Mouse (Mus musculus) heart, embryonic 13.5 days (tissue): ENCODE results near the gene Samsn1. TPM values are rescaled to one million over a fixed set of nuclear protein-coding genes. Genes with fewer than 3 reads are reported as not detected.

Experiments
- ATAC-seq: fragments of 200-750 bp; cut with Nextera tagmentation; 2 replicates; pipeline ENCODE4 v1.8.0; 2017; ENCODE audit warnings: moderate TSS enrichment; ENCODE audit not compliant: insufficient number of reproducible peaks, low FRiP score, low TSS enrichment; ENCODE audit errors: extremely low read depth
- H3K27ac ChIP-seq: fragments of 300-500 bp; sonication (generic); replicated peaks from 2 replicates; pipeline ENCODE4 v1.5.1; 2015; ENCODE audit warnings: moderate library complexity, mild to moderate bottlenecking, inconsistent platforms
- H3K27me3 ChIP-seq: fragments of 300-500 bp; sonication (generic); replicated peaks from 2 replicates; pipeline ENCODE4 v1.6.1; 2015; ENCODE audit warnings: mild to moderate bottlenecking, inconsistent platforms
- H3K36me3 ChIP-seq: fragments of 300-500 bp; sonication (generic); 2 replicates; pipeline ENCODE4 v1.6.1; 2015; ENCODE audit warnings: mild to moderate bottlenecking, inconsistent platforms
- H3K4me1 ChIP-seq: fragments of 300-500 bp; sonication (generic); 2 replicates; pipeline ENCODE4 v1.6.1; 2015; ENCODE audit warnings: inconsistent platforms
- H3K4me2 ChIP-seq: fragments of 300-500 bp; sonication (generic); 2 replicates; pipeline ENCODE4 v1.6.1; 2015; ENCODE audit warnings: inconsistent platforms, mild to moderate bottlenecking, moderate library complexity
- H3K4me3 ChIP-seq: fragments of 300-500 bp; sonication (generic); 2 replicates; pipeline ENCODE4 v1.5.1; 2015; ENCODE audit warnings: moderate library complexity, mild to moderate bottlenecking, inconsistent platforms
- H3K9ac ChIP-seq: fragments of 300-500 bp; sonication (generic); 2 replicates; pipeline ENCODE4 v1.6.1; 2015; ENCODE audit warnings: inconsistent platforms, mild to moderate bottlenecking, moderate library complexity
- H3K9me3 ChIP-seq: fragments of 300-500 bp; sonication (generic); 2 replicates; pipeline ENCODE4 v1.6.1; 2016; ENCODE audit warnings: inconsistent platforms
- WGBS: fragments of 180-500 bp; shearing (Covaris S2); methylation state at CpG from one replicate; pipeline ENCODE4 v1.1.7; 2015; ENCODE audit warnings: mixed read lengths; 5-methylcytosine and 5-hydroxymethylcytosine counted together
- polyA plus RNA-seq: library from polyadenylated mRNA; unstranded; fragments of >200 nt; fragmentation: Nextera tagmentation; extraction: Ambion mirVana; gene quantifications from 2 replicates; pipeline ENCODE4 v1.2.1, GENCODE M21; 2015

Samsn1 gene
- polyA plus RNA-seq, 1 experiment from 2014 or later: 2.1 TPM

- H3K4me2 ChIP-seq: no peak overlapping the region
- no peaks in the 10 kb centered on the region for H3K27me3 ChIP-seq
- WGBS: 63% methylated on average over 2 of the region's 2 CpGs
- no peaks in the 10 kb centered on the region for H3K36me3 ChIP-seq
- no peak overlapping the region for H3K27ac ChIP-seq
- no peak overlapping the region for H3K9ac ChIP-seq
- no peak overlapping the region for H3K4me3 ChIP-seq
- H3K4me1 ChIP-seq: peaks cover 13% of the 10 kb centered on the region
- no peaks in the 10 kb centered on the region for H3K9me3 ChIP-seq
- ATAC-seq: no peak
These were observed 147.6 kb downstream of the Samsn1 start for GRCm38 (mm10) chr16:75874508-75874907.

GRCm38 (mm10) chr16:75872241-75872640 lies 149.8 kb downstream of the Samsn1 start:
- peaks cover 14% of the 10 kb centered on the region for H3K4me1 ChIP-seq
- WGBS: 82% methylated on average over 8 of the region's 8 CpGs
- H3K27ac ChIP-seq: no peak overlapping the region
- no peak overlapping the region for H3K9ac ChIP-seq
- H3K27me3 ChIP-seq: no peaks in the 10 kb centered on the region
- no peaks in the 10 kb centered on the region for H3K9me3 ChIP-seq
- no peaks in the 10 kb centered on the region for H3K36me3 ChIP-seq
- no peak overlapping the region for H3K4me3 ChIP-seq
- no peak overlapping the region for H3K4me2 ChIP-seq
- no peak for ATAC-seq

GRCm38 (mm10) chr16:75867400-75867799 lies 154.7 kb downstream of the Samsn1 start:
- no peaks in the 10 kb centered on the region for H3K27me3 ChIP-seq
- H3K36me3 ChIP-seq: no peaks in the 10 kb centered on the region
- ATAC-seq: no peak
- H3K9me3 ChIP-seq: no peaks in the 10 kb centered on the region
- no peak overlapping the region for H3K4me2 ChIP-seq
- no peak overlapping the region for H3K4me3 ChIP-seq
- H3K4me1 ChIP-seq: peaks cover 7% of the 10 kb centered on the region; the same call in 1 of the 2 replicates
- H3K9ac ChIP-seq: no peak overlapping the region
- WGBS: 64% methylated on average over 6 of the region's 6 CpGs
- no peak overlapping the region for H3K27ac ChIP-seq

GRCm38 (mm10) chr16:75865505-75865904 lies 156.6 kb downstream of the Samsn1 start:
- WGBS: 73% methylated on average over 6 of the region's 6 CpGs
- no peak overlapping the region for H3K9ac ChIP-seq
- no peak overlapping the region for H3K4me2 ChIP-seq
- ATAC-seq: no peak
- H3K4me3 ChIP-seq: no peak overlapping the region
- peaks cover 10% of the 10 kb centered on the region; the same call in 1 of the 2 replicates for H3K4me1 ChIP-seq
- no peaks in the 10 kb centered on the region for H3K9me3 ChIP-seq
- no peaks in the 10 kb centered on the region for H3K27me3 ChIP-seq
- no peak overlapping the region for H3K27ac ChIP-seq
- H3K36me3 ChIP-seq: no peaks in the 10 kb centered on the region

DNA sequence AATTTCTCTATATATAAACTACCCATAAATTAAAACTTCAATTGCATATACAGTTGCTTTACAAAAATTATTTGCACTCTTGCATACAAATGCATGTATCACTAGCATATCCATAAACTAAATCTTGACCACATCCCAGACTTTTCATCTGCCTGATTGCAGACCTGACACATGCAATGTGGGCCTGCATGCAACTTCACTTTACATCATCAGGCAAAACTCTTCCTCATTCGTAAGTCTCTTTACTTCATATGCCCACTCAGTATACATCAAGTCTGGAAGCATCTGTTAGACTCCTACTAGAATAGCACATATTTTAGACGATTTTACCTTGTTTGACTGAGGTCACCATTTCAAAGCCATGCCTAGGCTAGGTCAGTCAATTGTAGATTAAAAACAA lies 157.4 kb downstream of the Samsn1 start:
- Histone ChIP-seq H3K4me3 (no peak overlapping the region), H3K27me3 (no peaks in the 10 kb centered on the region)

GRCm38 (mm10) chr16:75856343-75856742 lies 165.7 kb downstream of the Samsn1 start:
- 76% methylated on average over 2 of the region's 2 CpGs for WGBS
- Histone ChIP-seq H3K4me3 (no peak overlapping the region), H3K27me3 (no peaks in the 10 kb centered on the region), H3K27ac (no peak overlapping the region), H3K9me3 (no peaks in the 10 kb centered on the region), H3K4me2 (no peak overlapping the region), H3K36me3 (no peaks in the 10 kb centered on the region), H3K9ac (no peak overlapping the region), H3K4me1 (0 out of 2 replicates have a peak, but pooled peaks cover 5% of the 10 kb centered on the region)
- no peak for ATAC-seq

More for the DNA sequence above, 157.4 kb downstream of the Samsn1 start:
- H3K9ac ChIP-seq: no peak overlapping the region
- no peaks in the 10 kb centered on the region for H3K9me3 ChIP-seq
- ATAC-seq: no peak
- 71% methylated on average over 2 of the region's 2 CpGs for WGBS
- no peak overlapping the region for H3K27ac ChIP-seq
- H3K36me3 ChIP-seq: no peaks in the 10 kb centered on the region
- H3K4me2 ChIP-seq: no peak overlapping the region
- peaks cover 11% of the 10 kb centered on the region; the same call in 1 of the 2 replicates for H3K4me1 ChIP-seq

GRCm38 (mm10) chr16:75855402-75855801 lies 166.7 kb downstream of the Samsn1 start:
- 73% methylated on average over 7 of the region's 7 CpGs for WGBS
- H3K9me3 ChIP-seq: no peaks in the 10 kb centered on the region

GRCm38 (mm10) chr16:75853556-75854271 lies 168.4 kb downstream of the Samsn1 start:
- Histone ChIP-seq H3K27ac (no peak overlapping the region), H3K27me3 (no peaks in the 10 kb centered on the region), H3K9ac (no peak overlapping the region), H3K4me1 (no peaks in the 10 kb centered on the region), H3K36me3 (no peaks in the 10 kb centered on the region), H3K4me2 (no peak overlapping the region), H3K9me3 (no peaks in the 10 kb centered on the region), H3K4me3 (no peak overlapping the region)
- WGBS: 82% methylated on average over 9 of the region's 9 CpGs
- no peak for ATAC-seq

More at GRCm38 (mm10) chr16:75855402-75855801, 166.7 kb downstream of the Samsn1 start:
- Histone ChIP-seq H3K36me3 (no peaks in the 10 kb centered on the region), H3K27me3 (no peaks in the 10 kb centered on the region), H3K4me2 (no peak overlapping the region), H3K27ac (no peak overlapping the region), H3K4me1 (0 out of 2 replicates have a peak, but pooled peaks cover under 1% of the 10 kb centered on the region), H3K4me3 (no peak overlapping the region), H3K9ac (no peak overlapping the region)
- no peak for ATAC-seq

- Histone ChIP-seq H3K27me3 (no peaks in the 10 kb centered on the region), H3K36me3 (no peaks in the 10 kb centered on the region), H3K4me2 (no peak overlapping the region), H3K9ac (no peak overlapping the region), H3K9me3 (no peaks in the 10 kb centered on the region), H3K4me3 (no peak overlapping the region), H3K27ac (no peak overlapping the region), H3K4me1 (no peaks in the 10 kb centered on the region)
- no peak for ATAC-seq
- WGBS: 37% methylated on average over 2 of the region's 2 CpGs
These were observed 169.6 kb downstream of the Samsn1 start for GRCm38 (mm10) chr16:75852485-75852884.

- 85% methylated on average over 6 of the region's 6 CpGs for WGBS
- no peak for ATAC-seq
- H3K27me3 ChIP-seq: no peaks in the 10 kb centered on the region
- H3K9me3 ChIP-seq: no peaks in the 10 kb centered on the region
- H3K4me1 ChIP-seq: no peaks in the 10 kb centered on the region
- H3K36me3 ChIP-seq: no peaks in the 10 kb centered on the region
- no peak overlapping the region for H3K9ac ChIP-seq
- no peak overlapping the region for H3K27ac ChIP-seq
- no peak overlapping the region for H3K4me3 ChIP-seq
- no peak overlapping the region for H3K4me2 ChIP-seq
These were observed 173.0 kb downstream of the Samsn1 start for GRCm38 (mm10) chr16:75849039-75849438.

DNA sequence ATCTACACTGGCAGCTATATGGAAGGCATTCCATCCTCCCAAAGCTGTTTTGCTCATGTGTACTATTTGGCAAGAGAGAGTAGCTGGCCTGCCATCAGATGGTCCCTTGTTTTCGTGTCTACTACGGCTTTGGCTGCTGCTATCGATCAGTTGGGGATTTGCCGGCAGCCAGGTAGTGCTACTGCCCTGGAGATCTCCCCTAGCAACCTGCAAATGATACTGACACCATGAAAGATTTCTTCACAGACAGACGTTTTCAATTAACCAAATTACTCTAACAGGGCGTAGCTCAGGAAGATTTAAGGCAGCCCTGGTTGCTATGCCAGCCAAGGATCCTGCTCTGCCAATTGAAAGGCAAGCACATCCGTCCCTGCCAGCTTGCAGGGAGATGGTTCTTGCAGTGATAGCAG lies 178.4 kb downstream of the Samsn1 start:
- H3K4me1 ChIP-seq: no peaks in the 10 kb centered on the region
- WGBS: 79% methylated on average over 7 of the region's 7 CpGs
- no peak for ATAC-seq

DNA sequence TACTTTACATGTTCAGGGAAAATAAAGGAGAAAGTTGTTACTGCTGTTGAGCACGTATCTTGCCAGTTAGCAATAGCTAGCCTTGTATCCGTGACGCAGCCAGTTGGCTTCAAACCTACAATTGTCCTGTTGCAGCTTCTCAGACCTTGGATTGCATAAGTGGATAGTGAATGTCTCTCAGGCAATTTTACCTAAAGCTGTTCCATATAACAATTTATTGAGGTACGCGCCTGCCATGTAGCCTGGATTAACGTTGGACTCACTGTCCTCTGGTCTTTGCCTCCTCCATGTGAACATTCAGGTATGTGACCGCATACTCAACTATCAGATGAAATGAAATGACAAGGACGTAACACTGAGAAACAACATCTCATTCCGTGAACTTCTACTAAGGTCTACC lies 179.1 kb downstream of the Samsn1 start:
- H3K36me3 ChIP-seq: no peaks in the 10 kb centered on the region
- no peaks in the 10 kb centered on the region for H3K27me3 ChIP-seq
- no peak overlapping the region for H3K4me3 ChIP-seq
- H3K4me1 ChIP-seq: no peaks in the 10 kb centered on the region
- WGBS: 90% methylated on average over 9 of the region's 9 CpGs
- no peak for ATAC-seq
- H3K4me2 ChIP-seq: no peak overlapping the region
- no peaks in the 10 kb centered on the region for H3K9me3 ChIP-seq
- no peak overlapping the region for H3K9ac ChIP-seq
- no peak overlapping the region for H3K27ac ChIP-seq

More for the DNA sequence above, 178.4 kb downstream of the Samsn1 start:
- no peak overlapping the region for H3K27ac ChIP-seq
- H3K36me3 ChIP-seq: no peaks in the 10 kb centered on the region
- no peaks in the 10 kb centered on the region for H3K27me3 ChIP-seq
- H3K4me3 ChIP-seq: no peak overlapping the region
- H3K9me3 ChIP-seq: no peaks in the 10 kb centered on the region
- no peak overlapping the region for H3K4me2 ChIP-seq
- H3K9ac ChIP-seq: no peak overlapping the region
